Mouse (Mus musculus) neural tube, embryonic 11.5 days (tissue): Measurements from ENCODE around the gene Cnpy4. TPM values are rescaled to one million over a fixed set of nuclear protein-coding genes. Genes with fewer than 3 reads are reported as not detected.

Experiments
- ATAC-seq: fragments of 200-750 bp; cut with Nextera tagmentation; 2 replicates; pipeline ENCODE4 v1.8.0; 2017; ENCODE audit warnings: moderate number of reproducible peaks, mild to moderate bottlenecking, moderate TSS enrichment, moderate library complexity; ENCODE audit not compliant: insufficient read depth, low FRiP score, low TSS enrichment
- DNase-seq: peaks from one replicate; pipeline ENCODE4 v3.0.0-alpha.2; 2015; ENCODE audit warnings: low spot score
- H3K27ac ChIP-seq: fragments of 300-500 bp; sonication (generic); 2 replicates; pipeline ENCODE4 v1.5.1; 2014; ENCODE audit warnings: low read depth, mild to moderate bottlenecking, low read length
- H3K27me3 ChIP-seq: fragments of 300-500 bp; sonication (generic); 2 replicates; pipeline ENCODE4 v1.6.1; 2014; ENCODE audit warnings: mild to moderate bottlenecking, low read length, mixed read lengths; ENCODE audit not compliant: control insufficient read depth, insufficient read depth
- H3K36me3 ChIP-seq: fragments of 300-500 bp; sonication (generic); 2 replicates; pipeline ENCODE4 v1.6.1; 2014; ENCODE audit warnings: mild to moderate bottlenecking, low read length, moderate library complexity, mixed read lengths; ENCODE audit not compliant: control insufficient read depth, insufficient read depth
- H3K4me1 ChIP-seq: fragments of 300-500 bp; sonication (generic); 2 replicates; pipeline ENCODE4 v1.6.1; 2014; ENCODE audit warnings: low read length, mixed read lengths; ENCODE audit not compliant: control insufficient read depth, insufficient read depth
- H3K4me2 ChIP-seq: fragments of 300-500 bp; sonication (generic); 2 replicates; pipeline ENCODE4 v1.6.1; 2014; ENCODE audit warnings: low read depth, mild to moderate bottlenecking, moderate library complexity
- H3K4me3 ChIP-seq: fragments of 300-500 bp; sonication (generic); 2 replicates; pipeline ENCODE4 v1.5.1; 2014; ENCODE audit warnings: low read depth, low read length
- H3K9ac ChIP-seq: fragments of 300-500 bp; sonication (generic); 2 replicates; pipeline ENCODE4 v1.6.1; 2014; ENCODE audit warnings: mild to moderate bottlenecking, low read length
- H3K9me3 ChIP-seq: fragments of 300-500 bp; sonication (generic); 2 replicates; pipeline ENCODE4 v1.6.1; 2016; ENCODE audit warnings: low read length; ENCODE audit not compliant: control insufficient read depth
- WGBS: fragments of 180-500 bp; shearing (Covaris S2); extraction: QIAGEN DNeasy Blood & Tissue Kit; methylation state at CpG from one replicate; pipeline ENCODE4 v1.1.7; 2014; 5-methylcytosine and 5-hydroxymethylcytosine counted together
- polyA plus RNA-seq: library from polyadenylated mRNA; unstranded; fragments of >200 nt; fragmentation: Nextera tagmentation; extraction: Ambion mirVana; gene quantifications from 2 replicates; pipeline ENCODE4 v1.2.1, GENCODE M21; 2014

Gene Cnpy4
- polyA plus RNA-seq, 1 experiment from 2014 or later, result 53.8 TPM

GRCm38 (mm10) chr5:138223287-138223686 lies 36.0 kb downstream of the Cnpy4 start:
- DNase-seq (no peak), ATAC-seq (no peak)
- H3K27me3 ChIP-seq, result no peaks in the 10 kb centered on the region
- no peak overlapping the region for H3K4me3 ChIP-seq
- no peaks in the 10 kb centered on the region for H3K36me3 ChIP-seq
- no peaks in the 10 kb centered on the region for H3K9me3 ChIP-seq
- 61% methylated on average over 3 of the region's 3 CpGs for WGBS
- no peak overlapping the region for H3K9ac ChIP-seq
- no peak overlapping the region for H3K4me2 ChIP-seq
- H3K27ac ChIP-seq, result no peak overlapping the region
- H3K4me1 ChIP-seq, result no peaks in the 10 kb centered on the region

DNA sequence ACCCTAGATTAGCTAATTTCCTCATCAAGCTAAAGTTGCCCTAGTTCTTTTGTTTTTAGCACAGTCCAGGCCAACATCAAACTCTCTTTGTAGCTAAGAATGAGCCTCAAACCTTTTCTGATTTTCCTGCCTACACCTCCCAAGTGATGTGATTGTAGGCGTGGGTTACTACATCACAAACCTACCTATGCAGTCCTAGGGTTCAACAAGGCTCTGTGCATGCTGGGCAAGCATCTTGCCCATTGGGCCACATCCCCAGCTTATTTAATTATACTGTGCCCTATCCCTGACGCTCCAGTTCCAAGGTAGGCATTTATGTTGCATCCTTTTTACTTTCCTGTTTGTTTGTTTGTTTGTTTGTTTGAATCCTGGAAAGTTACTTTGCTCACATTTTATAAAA lies 38.4 kb downstream of the Cnpy4 start, which contains the start of gene Nxpe5:
Gene Nxpe5, plus strand, starts transcription at position 199 of the 400 bp plus-strand sequence.
- WGBS, result 59% methylated on average over 2 of the region's 2 CpGs
- ATAC-seq (no peak), DNase-seq (no peak)
- Histone ChIP-seq H3K4me3 (no peak within 1 kb of the TSS), H3K9ac (no peak within 1 kb of the TSS), H3K9me3 (no peaks in the 10 kb centered on the region), H3K27me3 (no peaks in the 10 kb centered on the region), H3K36me3 (no peaks in the 10 kb centered on the region), H3K27ac (no peak within 1 kb of the TSS), H3K4me2 (no peak within 1 kb of the TSS), H3K4me1 (no peaks in the 10 kb centered on the region)

- H3K4me2 ChIP-seq, result no peak overlapping the region
- H3K27ac ChIP-seq, result no peak overlapping the region
- H3K9me3 ChIP-seq, result no peaks in the 10 kb centered on the region
- no peaks in the 10 kb centered on the region for H3K36me3 ChIP-seq
- no peak for DNase-seq
- H3K9ac ChIP-seq, result no peak overlapping the region
- WGBS, result 81% methylated on average over 4 of the region's 4 CpGs
- H3K4me3 ChIP-seq, result no peak overlapping the region
- H3K4me1 ChIP-seq, result no peaks in the 10 kb centered on the region
- no peaks in the 10 kb centered on the region for H3K27me3 ChIP-seq
- no peak for ATAC-seq
These were observed 39.2 kb downstream of the Cnpy4 start for GRCm38 (mm10) chr5:138226491-138226890.

DNA sequence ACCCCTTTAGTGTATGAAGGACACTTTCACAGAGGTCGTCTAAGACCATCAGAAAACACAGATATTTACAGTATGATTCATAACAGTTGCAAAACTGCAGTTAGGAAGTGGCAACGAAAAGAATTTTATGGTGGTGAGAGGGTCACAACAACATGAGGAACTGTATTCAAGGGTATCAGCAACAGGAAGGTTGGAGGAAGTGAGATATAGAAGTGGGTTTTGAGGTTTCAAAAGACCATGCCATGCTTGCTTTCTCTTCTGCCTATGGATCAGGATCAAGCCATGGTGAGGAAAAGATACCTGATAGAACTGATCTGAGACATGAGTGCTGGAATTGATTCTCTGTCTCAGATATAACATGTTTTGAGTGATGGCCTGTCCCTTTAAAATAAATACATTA lies 40.1 kb downstream of the Cnpy4 start:
- no peaks in the 10 kb centered on the region for H3K4me1 ChIP-seq
- no peak overlapping the region for H3K9ac ChIP-seq
- H3K4me3 ChIP-seq, result no peak overlapping the region
- no peaks in the 10 kb centered on the region for H3K9me3 ChIP-seq
- no peak overlapping the region for H3K27ac ChIP-seq
- no peak for ATAC-seq
- H3K36me3 ChIP-seq, result no peaks in the 10 kb centered on the region
- H3K27me3 ChIP-seq, result no peaks in the 10 kb centered on the region
- no peak overlapping the region for H3K4me2 ChIP-seq
- WGBS, result 82% methylated on average over 2 of the region's 2 CpGs
- DNase-seq, result no peak

GRCm38 (mm10) chr5:138228026-138228425 lies 40.7 kb downstream of the Cnpy4 start:
- no peak for ATAC-seq
- H3K9me3 ChIP-seq, result no peaks in the 10 kb centered on the region
- DNase-seq, result no peak
- no peak overlapping the region for H3K4me3 ChIP-seq
- no peak overlapping the region for H3K27ac ChIP-seq
- WGBS, result 54% methylated on average over 3 of the region's 3 CpGs
- no peaks in the 10 kb centered on the region for H3K36me3 ChIP-seq
- H3K27me3 ChIP-seq, result no peaks in the 10 kb centered on the region
- H3K4me1 ChIP-seq, result no peaks in the 10 kb centered on the region
- no peak overlapping the region for H3K4me2 ChIP-seq
- no peak overlapping the region for H3K9ac ChIP-seq

- H3K27me3 ChIP-seq, result no peaks in the 10 kb centered on the region
- H3K27ac ChIP-seq, result no peak overlapping the region
- ATAC-seq, result no peak
- 90% methylated on average over 3 of the region's 3 CpGs for WGBS
- no peaks in the 10 kb centered on the region for H3K4me1 ChIP-seq
- H3K36me3 ChIP-seq, result no peaks in the 10 kb centered on the region
- H3K4me3 ChIP-seq, result no peak overlapping the region
- no peak overlapping the region for H3K9ac ChIP-seq
- no peak for DNase-seq
- H3K4me2 ChIP-seq, result no peak overlapping the region
- no peaks in the 10 kb centered on the region for H3K9me3 ChIP-seq
These were observed 42.2 kb downstream of the Cnpy4 start for GRCm38 (mm10) chr5:138229511-138229910.

- Histone ChIP-seq H3K27me3 (no peaks in the 10 kb centered on the region), H3K4me1 (no peaks in the 10 kb centered on the region), H3K9me3 (no peaks in the 10 kb centered on the region), H3K27ac (no peak overlapping the region), H3K9ac (no peak overlapping the region), H3K4me2 (no peak overlapping the region), H3K4me3 (no peak overlapping the region), H3K36me3 (no peaks in the 10 kb centered on the region)
- ATAC-seq (no peak), DNase-seq (no peak)
- WGBS, result 87% methylated on average over 2 of the region's 2 CpGs
These were observed 46.5 kb downstream of the Cnpy4 start for GRCm38 (mm10) chr5:138233778-138234177.

DNA sequence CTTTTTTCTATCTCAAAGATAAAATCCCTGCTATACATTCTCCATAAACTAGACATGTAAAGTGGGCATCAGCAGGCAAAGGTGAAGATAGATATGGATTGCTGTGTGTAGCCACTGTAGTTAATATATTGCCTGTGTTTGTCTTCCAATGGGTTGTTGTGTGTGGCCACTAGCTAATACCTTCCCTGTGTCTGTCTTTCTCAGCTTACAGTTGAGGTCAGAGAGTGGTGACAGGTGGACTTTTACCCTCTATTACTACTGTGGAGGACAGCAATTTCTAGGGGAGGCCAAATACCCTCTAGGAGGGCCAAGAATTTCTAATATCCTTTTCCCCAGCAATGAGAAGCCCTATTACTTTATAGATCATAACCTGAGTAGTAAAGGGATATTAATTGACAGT lies 46.9 kb downstream of the Cnpy4 start:
- Histone ChIP-seq H3K9me3 (no peaks in the 10 kb centered on the region), H3K27ac (no peak overlapping the region), H3K27me3 (no peaks in the 10 kb centered on the region), H3K4me3 (no peak overlapping the region), H3K9ac (no peak overlapping the region), H3K4me1 (no peaks in the 10 kb centered on the region), H3K4me2 (no peak overlapping the region), H3K36me3 (no peaks in the 10 kb centered on the region)
- no peak for ATAC-seq
- no peak for DNase-seq

DNA sequence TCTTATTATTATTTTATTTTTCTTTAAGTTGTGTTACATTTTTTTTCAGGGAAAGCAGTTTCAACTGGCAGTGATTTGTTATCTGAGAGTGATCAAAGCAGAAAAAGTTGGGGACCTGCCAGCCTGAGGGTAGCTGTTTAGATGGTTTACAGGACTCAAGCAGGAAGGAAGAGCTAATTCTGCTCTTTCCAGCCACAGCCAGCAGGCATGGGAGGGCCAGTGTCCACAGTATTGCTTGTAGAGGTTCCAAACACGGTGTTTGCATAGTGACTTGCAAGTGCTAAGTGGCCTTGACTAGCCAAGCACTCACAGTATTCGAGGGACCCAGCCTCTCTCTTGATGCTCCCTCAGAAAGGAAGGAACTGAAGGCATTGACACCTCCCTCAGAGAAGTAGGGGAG lies 54.2 kb downstream of the Cnpy4 start:
- H3K4me2 ChIP-seq, result no peak overlapping the region
- no peaks in the 10 kb centered on the region for H3K9me3 ChIP-seq
- no peaks in the 10 kb centered on the region for H3K4me1 ChIP-seq
- no peak overlapping the region for H3K9ac ChIP-seq
- H3K27me3 ChIP-seq, result no peaks in the 10 kb centered on the region
- no peak overlapping the region for H3K27ac ChIP-seq
- no peaks in the 10 kb centered on the region for H3K36me3 ChIP-seq
- DNase-seq, result no peak
- ATAC-seq, result no peak
- WGBS, result 34% methylated on average over 2 of the region's 2 CpGs
- no peak overlapping the region for H3K4me3 ChIP-seq
